Mouse (Mus musculus): ENCODE data around the gene Tbc1d32. TPM values are rescaled to one million over a fixed set of nuclear protein-coding genes. Genes with fewer than 3 reads are reported as not detected.

The Tbc1d32 gene
- polyA plus RNA-seq, 1 experiment from 2014 or later, result 3.0 TPM

- H3K4me1 ChIP-seq, result no peaks in the 10 kb centered on the region
- peaks cover 3% of the 10 kb centered on the region; the same call in 1 of the 2 replicates for H3K36me3 ChIP-seq
- 74% methylated on average over 3 of the region's 3 CpGs for WGBS
- H3K4me3 ChIP-seq, result no peak overlapping the region
- H3K27ac ChIP-seq, result no peak overlapping the region
- no peak for DNase-seq (ENCODE audit: low spot score)
- H3K9me3 ChIP-seq, result no peaks in the 10 kb centered on the region
- H3K27me3 ChIP-seq (ENCODE audit: insufficient read depth, poor library complexity, severe bottlenecking), result no peaks in the 10 kb centered on the region
These were observed 64.1 kb downstream of the Tbc1d32 start for GRCm38 (mm10) chr10:56164411-56164810.

- no peaks in the 10 kb centered on the region for H3K9me3 ChIP-seq
- no peaks in the 10 kb centered on the region for H3K36me3 ChIP-seq
- no peaks in the 10 kb centered on the region for H3K4me1 ChIP-seq
- WGBS, result 86% methylated on average over 2 of the region's 2 CpGs
- no peak overlapping the region for H3K27ac ChIP-seq
- DNase-seq (ENCODE audit: low spot score), result no peak
- H3K4me3 ChIP-seq, result no peak overlapping the region
- H3K27me3 ChIP-seq (ENCODE audit: insufficient read depth, poor library complexity, severe bottlenecking), result no peaks in the 10 kb centered on the region
These were observed 69.7 kb downstream of the Tbc1d32 start for GRCm38 (mm10) chr10:56158748-56159147.

GRCm38 (mm10) chr10:56158207-56158606, 70.3 kb downstream of the Tbc1d32 start:
- Histone ChIP-seq H3K9me3 (no peaks in the 10 kb centered on the region), H3K36me3 (no peaks in the 10 kb centered on the region), H3K27ac (no peak overlapping the region), H3K27me3 (ENCODE audit: insufficient read depth, poor library complexity, severe bottlenecking) (no peaks in the 10 kb centered on the region), H3K4me1 (no peaks in the 10 kb centered on the region), H3K4me3 (no peak overlapping the region)
- 84% methylated on average over 3 of the region's 3 CpGs for WGBS
- no peak for DNase-seq (ENCODE audit: low spot score)

DNA sequence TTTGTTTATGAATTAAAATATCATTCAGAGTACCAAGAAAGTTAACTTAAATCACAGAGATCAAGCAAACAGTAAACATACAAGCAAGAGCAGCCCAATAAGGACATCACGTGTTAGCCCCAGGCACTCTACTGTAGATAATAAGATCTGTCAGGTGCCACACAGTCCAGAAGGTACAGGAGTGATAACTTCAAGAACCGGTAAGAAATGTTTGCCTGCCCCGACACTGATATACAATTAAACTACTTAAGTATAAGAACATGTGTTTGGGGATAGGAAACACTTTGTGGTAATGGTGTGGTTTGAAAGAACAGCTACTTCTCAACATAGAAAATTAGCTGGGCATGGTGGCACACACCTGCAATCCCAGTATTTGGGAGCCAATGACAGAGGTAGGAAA, 71.5 kb downstream of the Tbc1d32 start:
- Histone ChIP-seq H3K4me1 (no peaks in the 10 kb centered on the region), H3K9me3 (no peaks in the 10 kb centered on the region), H3K36me3 (peaks cover 2% of the 10 kb centered on the region; the same call in 1 of the 2 replicates), H3K27ac (no peak overlapping the region), H3K27me3 (ENCODE audit: insufficient read depth, poor library complexity, severe bottlenecking) (no peaks in the 10 kb centered on the region), H3K4me3 (no peak overlapping the region)
- DNase-seq (ENCODE audit: low spot score), result no peak
- 81% methylated on average over 3 of the region's 3 CpGs for WGBS

GRCm38 (mm10) chr10:56148920-56149319, 79.6 kb downstream of the Tbc1d32 start:
- Histone ChIP-seq H3K9me3 (no peaks in the 10 kb centered on the region), H3K27ac (no peak overlapping the region), H3K4me1 (no peaks in the 10 kb centered on the region), H3K36me3 (peaks cover 2% of the 10 kb centered on the region; the same call in 1 of the 2 replicates), H3K4me3 (no peak overlapping the region), H3K27me3 (ENCODE audit: insufficient read depth, poor library complexity, severe bottlenecking) (no peaks in the 10 kb centered on the region)
- DNase-seq (ENCODE audit: low spot score), result no peak
- 91% methylated on average over 3 of the region's 3 CpGs for WGBS

DNA sequence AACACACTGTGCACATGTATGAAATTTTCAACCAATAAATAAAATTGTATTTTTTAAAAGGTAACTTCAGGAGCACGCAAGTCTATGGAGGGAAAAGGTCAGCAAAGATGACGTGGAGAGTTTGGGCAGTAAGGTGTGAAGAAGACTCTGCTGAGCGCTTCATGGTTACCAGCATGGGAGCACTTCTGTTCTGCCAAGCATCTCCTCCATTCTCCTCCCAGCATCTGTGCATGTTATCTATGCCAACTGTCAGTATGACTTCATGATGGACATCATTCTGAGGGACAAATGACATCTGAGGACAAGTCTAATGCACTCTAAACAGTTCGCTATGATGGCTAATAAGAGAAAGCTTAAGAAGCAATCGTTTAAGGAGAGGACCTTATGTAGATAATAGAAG, 91.3 kb downstream of the Tbc1d32 start:
- Histone ChIP-seq H3K4me3 (no peak overlapping the region), H3K4me1 (no peaks in the 10 kb centered on the region), H3K27ac (no peak overlapping the region), H3K9me3 (no peaks in the 10 kb centered on the region), H3K36me3 (no peaks in the 10 kb centered on the region), H3K27me3 (ENCODE audit: insufficient read depth, poor library complexity, severe bottlenecking) (no peaks in the 10 kb centered on the region)
- 90% methylated on average over 5 of the region's 5 CpGs for WGBS
- DNase-seq (ENCODE audit: low spot score), result no peak

- DNase-seq (ENCODE audit: low spot score), result no peak
- H3K9me3 ChIP-seq, result no peaks in the 10 kb centered on the region
- H3K4me1 ChIP-seq, result no peaks in the 10 kb centered on the region
- H3K27ac ChIP-seq, result no peak overlapping the region
- 82% methylated on average over 2 of the region's 2 CpGs for WGBS
- no peak overlapping the region for H3K4me3 ChIP-seq
- H3K27me3 ChIP-seq (ENCODE audit: insufficient read depth, poor library complexity, severe bottlenecking), result no peaks in the 10 kb centered on the region
- no peaks in the 10 kb centered on the region for H3K36me3 ChIP-seq
These were observed 98.8 kb downstream of the Tbc1d32 start for GRCm38 (mm10) chr10:56129642-56130041.

DNA sequence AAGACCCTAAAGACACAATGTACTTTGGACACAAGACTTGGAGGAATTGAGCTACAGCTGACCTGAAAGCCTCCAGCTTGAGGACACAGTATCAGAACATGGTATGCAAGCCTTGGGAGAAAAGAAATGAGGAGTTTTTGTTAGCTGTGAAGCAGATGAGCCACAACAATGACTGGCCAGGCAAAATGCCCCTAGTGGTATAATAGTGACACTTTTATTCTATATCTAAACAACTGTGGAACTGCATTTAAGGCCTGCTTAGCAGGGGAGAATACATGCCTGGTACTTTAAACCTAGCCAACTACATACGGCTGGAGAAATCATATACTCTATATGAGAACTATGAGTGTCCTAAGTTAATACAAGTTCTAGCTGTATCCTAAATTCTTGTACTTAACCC, 101.5 kb downstream of the Tbc1d32 start:
- no peaks in the 10 kb centered on the region for H3K9me3 ChIP-seq
- no peak for DNase-seq (ENCODE audit: low spot score)
- no peak overlapping the region for H3K27ac ChIP-seq
- no peaks in the 10 kb centered on the region for H3K27me3 ChIP-seq (ENCODE audit: insufficient read depth, poor library complexity, severe bottlenecking)
- H3K4me3 ChIP-seq, result no peak overlapping the region
- H3K4me1 ChIP-seq, result no peaks in the 10 kb centered on the region
- 89% methylated on average over 1 of the region's 1 CpGs for WGBS
- H3K36me3 ChIP-seq, result no peaks in the 10 kb centered on the region

GRCm38 (mm10) chr10:56115636-56116180, 112.8 kb downstream of the Tbc1d32 start:
- no peaks in the 10 kb centered on the region for H3K27me3 ChIP-seq (ENCODE audit: insufficient read depth, poor library complexity, severe bottlenecking)
- no peaks in the 10 kb centered on the region; the same call in 1 of the 2 replicates for H3K36me3 ChIP-seq
- H3K4me3 ChIP-seq, result peak overlapping the region; percentile 70
- DNase-seq (ENCODE audit: low spot score), result no peak
- WGBS, result 14% methylated on average over 27 of the region's 27 CpGs
- H3K4me1 ChIP-seq, result peaks cover 7% of the 10 kb centered on the region; the same call in 1 of the 2 replicates
- peak overlapping the region; percentile 93 for H3K27ac ChIP-seq
- H3K9me3 ChIP-seq, result no peaks in the 10 kb centered on the region

DNA sequence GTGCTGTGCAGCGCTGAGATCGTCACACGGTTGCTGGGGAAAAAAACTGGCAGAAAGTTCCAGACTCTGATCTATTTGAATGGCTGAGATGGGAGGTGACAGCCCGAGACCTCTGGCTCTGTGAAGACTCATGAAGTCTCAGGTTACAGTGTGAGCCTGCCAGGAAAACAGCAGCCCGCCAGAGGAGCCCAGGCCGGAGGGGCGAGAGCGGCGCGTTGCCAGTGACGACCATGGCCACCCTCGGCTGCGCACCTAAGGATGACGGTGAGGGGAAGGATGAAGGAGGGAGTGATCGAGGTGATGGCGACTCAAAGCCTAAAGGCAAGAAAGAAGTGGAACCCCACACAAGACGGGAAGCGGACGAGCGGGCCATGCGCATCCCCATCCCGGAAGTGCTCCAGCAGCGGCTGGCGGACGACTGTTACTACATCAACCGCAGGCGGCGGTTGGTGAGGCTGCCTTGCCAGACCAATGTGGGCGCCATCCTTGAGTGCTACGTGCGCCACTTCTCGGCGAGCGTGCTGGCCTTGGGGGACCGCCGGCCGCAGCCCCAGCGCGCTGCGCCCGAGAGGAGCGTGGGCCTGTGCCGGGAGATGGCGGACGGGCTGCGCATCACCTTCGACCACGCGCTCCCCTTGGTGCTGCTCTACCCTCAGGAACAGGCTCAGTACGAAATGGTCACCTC, 113.4 kb downstream of the Tbc1d32 start:
- Histone ChIP-seq H3K27me3 (ENCODE audit: insufficient read depth, poor library complexity, severe bottlenecking) (no peaks in the 10 kb centered on the region), H3K36me3 (no peaks in the 10 kb centered on the region; the same call in 1 of the 2 replicates), H3K4me3 (peak overlapping the region; percentile 70), H3K27ac (peak overlapping the region; percentile 93), H3K4me1 (peaks cover 7% of the 10 kb centered on the region; the same call in 1 of the 2 replicates), H3K9me3 (no peaks in the 10 kb centered on the region)
- DNase-seq (ENCODE audit: low spot score), result peak; percentile 89
- WGBS, result under 1% methylated on average over 50 of the region's 50 CpGs

- Histone ChIP-seq H3K9me3 (no peaks in the 10 kb centered on the region), H3K27ac (peak overlapping the region; percentile 88), H3K4me1 (no peaks in the 10 kb centered on the region), H3K27me3 (ENCODE audit: insufficient read depth, poor library complexity, severe bottlenecking) (no peaks in the 10 kb centered on the region), H3K4me3 (peak overlapping the region; percentile 54), H3K36me3 (no peaks in the 10 kb centered on the region; the same call in 1 of the 2 replicates)
- DNase-seq (ENCODE audit: low spot score), result no peak
- WGBS, result 45% methylated on average over 1 of the region's 1 CpGs
These were observed 121.5 kb downstream of the Tbc1d32 start for GRCm38 (mm10) chr10:56106996-56107334.

DNA sequence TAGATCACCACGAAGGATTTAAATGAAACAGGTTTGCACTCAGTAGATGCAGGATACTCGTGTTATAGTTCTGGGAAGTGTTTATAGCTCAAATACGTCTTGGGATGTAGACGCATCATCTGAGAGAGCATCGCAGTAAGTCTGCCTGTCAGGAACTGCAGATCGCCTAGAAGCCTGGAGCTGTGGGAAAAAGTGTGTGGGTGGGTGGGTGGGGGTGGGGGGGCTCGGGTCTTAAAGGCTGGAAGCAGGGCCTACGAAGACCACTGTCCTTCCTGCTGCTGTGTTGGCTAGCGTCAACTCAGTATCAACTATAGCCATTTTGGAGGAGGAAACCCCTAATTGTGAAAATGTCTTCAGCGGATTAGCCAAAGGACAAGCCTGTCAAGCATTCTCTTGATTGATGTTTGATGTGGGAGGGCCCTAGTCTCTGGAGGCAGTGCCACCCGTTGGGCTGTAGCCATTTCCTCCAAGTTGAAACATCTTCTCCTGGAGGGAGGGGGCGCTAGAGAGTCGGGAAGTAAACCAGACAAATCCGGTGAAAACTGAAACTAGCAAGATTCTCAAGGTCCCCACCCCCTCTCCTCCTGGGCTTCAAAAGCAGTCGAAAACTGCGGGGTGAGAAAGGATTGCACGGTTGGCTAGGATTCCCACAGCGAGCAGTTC, 122.0 kb downstream of the Tbc1d32 start, which contains the start of gene Msl3l2:
Gene Msl3l2 (plus strand): TSS at position 585 of the 663 bp plus-strand sequence.
- Histone ChIP-seq H3K27me3 (ENCODE audit: insufficient read depth, poor library complexity, severe bottlenecking) (no peaks in the 10 kb centered on the region), H3K4me1 (no peaks in the 10 kb centered on the region), H3K4me3 (peak within 1 kb of the TSS; percentile 54), H3K36me3 (no peaks in the 10 kb centered on the region; the same call in 1 of the 2 replicates), H3K27ac (peak within 1 kb of the TSS; percentile 88), H3K9me3 (no peaks in the 10 kb centered on the region)
- peak; percentile 90 for DNase-seq (ENCODE audit: low spot score)
- 28% methylated on average over 18 of the region's 18 CpGs for WGBS

DNA sequence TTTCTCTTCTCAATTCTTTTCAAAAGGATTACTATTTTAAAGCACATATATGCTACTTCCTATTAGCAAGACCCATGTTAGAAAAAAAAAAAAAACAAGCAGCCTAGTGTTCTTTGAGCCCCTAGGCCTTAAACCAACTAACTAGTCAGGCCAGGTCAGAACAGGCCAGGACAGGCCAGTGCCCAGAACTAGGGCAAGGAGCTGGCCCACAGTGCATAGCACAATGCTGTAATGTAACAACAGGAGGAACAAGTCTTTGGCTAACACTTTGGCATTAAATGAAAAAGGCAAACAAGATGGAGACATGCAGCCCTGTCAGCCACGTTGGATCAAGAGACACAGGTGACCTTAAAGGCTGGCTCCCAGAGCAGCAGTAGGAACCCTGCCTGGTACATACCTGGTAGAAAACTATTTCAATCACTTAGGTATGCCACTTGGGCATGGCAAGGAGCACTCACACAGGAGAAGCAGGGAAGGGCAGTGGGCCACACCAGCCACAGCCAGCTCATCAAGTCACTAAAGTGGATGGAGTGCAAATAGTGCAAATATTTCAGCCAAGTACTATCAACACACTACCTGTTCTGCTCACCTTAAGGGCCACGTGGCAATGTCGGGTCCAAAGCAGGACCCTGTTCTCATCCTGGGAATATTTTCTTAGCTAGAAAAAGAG, 128.7 kb downstream of the Tbc1d32 start:
- no peaks in the 10 kb centered on the region for H3K27me3 ChIP-seq (ENCODE audit: insufficient read depth, poor library complexity, severe bottlenecking)
- no peak for DNase-seq (ENCODE audit: low spot score)
- no peaks in the 10 kb centered on the region for H3K9me3 ChIP-seq
- H3K4me3 ChIP-seq, result no peak overlapping the region
- no peaks in the 10 kb centered on the region for H3K4me1 ChIP-seq
- no peak overlapping the region for H3K27ac ChIP-seq
- H3K36me3 ChIP-seq, result no peaks in the 10 kb centered on the region
- 82% methylated on average over 3 of the region's 3 CpGs for WGBS

Measured in heart, embryonic 10.5 days (tissue).